Mouse (Mus musculus) urinary bladder, postnatal 14 days (tissue): Measurements from ENCODE around the gene Kcna6.

Experiments used
- DNase-seq: peaks from one replicate; pipeline ENCODE4 v3.0.0; 2021; ENCODE audit warnings: low spot score

Gene Kcna6

DNA sequence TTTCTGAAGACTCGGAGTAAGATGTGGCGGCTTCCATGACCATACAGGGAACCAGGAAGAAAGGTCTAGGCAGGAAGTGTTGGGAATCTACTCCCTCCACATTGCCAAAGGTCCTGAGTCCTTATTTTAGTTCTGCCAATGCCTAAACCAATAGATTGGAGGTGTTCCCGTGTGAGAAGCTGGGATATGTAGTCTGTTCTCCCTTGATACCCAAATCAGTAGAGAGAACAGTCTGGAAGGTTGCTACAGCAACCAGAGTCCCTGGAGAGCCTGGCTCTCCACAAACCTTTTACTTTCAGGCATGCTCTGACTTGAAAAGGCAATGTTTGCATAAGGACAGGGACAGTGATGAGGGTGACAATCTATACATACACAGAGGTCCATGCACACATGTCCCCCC lies 4.7 kb downstream of the Kcna6 start:
- DNase-seq, result no peak

DNA sequence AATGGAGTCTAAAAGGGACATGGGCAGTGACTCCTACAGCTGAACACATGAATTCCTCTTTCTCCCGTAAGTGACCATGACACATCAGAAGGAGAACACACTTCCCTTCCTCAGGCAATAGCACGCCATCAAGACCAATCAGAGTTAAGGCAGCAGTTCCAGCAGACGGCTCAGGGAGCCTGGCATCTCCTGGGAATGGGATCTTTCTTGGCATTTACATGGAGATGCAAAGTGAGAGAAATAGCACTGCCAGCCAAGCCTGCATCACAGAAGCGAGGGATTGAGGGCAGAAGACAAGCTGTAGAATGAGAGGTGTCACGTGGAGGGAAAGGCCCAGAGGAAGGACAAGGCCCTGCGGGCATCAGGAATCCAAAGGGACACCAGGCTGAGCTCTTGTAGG lies 7.8 kb downstream of the Kcna6 start:
- DNase-seq, result no peak

DNA sequence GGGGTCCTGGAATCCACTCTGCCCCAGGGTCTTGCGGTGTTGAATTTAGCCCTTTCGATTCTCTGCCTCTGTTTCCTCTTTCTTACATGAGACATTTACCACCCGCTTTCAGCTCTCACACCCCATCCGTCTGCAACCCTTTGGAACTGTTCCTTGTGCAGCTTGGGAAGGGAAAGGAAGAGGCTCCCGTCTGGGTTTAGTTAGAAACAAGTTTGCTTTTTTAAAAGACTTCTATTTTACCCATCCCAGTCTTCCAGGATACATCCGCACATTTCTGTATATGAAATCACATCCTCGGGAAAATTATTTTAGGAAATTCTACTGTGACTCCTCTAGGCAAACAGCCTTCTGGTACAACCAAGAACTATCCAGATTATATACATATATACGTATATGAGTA lies 11.7 kb downstream of the Kcna6 start:
- no peak for DNase-seq

DNA sequence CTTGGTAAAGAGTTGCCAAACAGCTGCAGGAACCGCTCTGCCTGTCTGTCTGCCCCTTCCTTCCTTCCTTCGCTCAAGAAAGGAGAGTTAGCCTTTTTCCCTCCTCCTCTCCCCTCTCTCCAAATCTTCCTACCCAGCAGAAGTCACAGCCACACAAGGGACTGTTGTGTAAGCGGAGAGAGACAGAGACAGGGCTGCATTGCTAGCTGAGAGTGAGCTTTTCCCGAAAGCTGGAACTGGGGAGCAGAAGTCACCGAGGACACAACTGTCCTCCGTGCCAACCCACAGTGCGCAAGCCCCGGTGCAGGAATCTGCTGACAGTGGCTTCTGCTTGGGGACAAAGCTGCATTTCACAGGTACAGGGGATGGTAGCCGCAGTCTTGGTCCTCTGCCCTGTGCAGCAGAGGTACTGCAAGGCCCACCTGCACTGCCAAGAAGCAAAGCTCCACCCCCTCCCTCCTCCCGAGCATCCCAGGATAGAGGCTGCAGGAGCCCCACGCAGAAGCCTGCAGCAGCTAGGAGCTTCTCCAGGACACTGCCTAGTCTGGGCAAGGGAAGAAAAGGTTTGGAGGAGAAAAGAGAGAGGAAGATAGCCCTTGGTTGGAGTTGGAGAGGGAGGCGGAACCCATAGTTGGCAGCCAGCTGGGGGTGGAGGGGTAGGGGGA lies 21.9 kb downstream of the Kcna6 start:
- no peak for DNase-seq

DNA sequence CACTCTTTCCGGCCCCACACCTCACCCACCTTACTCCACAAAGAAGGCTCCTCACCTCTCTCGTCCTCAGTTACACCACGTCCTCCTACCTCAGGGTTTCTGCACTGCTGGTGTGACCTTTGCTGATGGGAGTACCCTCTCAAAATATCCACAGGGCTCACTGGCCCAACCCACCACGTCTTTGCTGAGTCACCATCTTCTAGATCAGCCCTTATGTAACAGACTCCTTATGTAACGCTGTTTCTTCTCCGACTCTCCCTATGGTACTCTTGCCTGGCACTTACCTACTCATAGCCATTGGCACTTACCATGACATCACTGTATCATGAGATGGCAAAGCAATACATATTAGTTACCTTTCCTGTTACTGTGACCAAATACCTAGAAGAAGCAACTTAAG lies 27.9 kb downstream of the Kcna6 start:
- no peak for DNase-seq

DNA sequence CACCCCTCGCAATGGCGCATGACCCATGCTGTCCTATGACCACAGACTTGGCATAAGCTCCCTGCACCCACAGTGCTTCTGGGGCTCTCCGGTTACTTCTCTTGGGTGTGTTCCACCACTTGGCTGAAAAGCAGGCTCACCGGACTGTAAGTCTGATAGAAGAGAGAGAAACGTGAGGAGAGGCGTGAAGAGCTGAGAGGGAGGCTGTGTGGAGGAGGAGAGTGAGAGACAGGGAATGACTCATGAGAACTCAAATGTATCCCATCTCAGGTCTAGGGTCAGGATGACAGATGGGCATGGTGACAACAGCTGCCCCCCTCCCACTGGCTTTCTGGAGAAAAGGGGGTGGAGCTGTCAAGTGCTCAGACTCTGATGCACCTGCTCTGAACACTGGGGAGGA lies 34.5 kb downstream of the Kcna6 start:
- DNase-seq, result no peak

DNA sequence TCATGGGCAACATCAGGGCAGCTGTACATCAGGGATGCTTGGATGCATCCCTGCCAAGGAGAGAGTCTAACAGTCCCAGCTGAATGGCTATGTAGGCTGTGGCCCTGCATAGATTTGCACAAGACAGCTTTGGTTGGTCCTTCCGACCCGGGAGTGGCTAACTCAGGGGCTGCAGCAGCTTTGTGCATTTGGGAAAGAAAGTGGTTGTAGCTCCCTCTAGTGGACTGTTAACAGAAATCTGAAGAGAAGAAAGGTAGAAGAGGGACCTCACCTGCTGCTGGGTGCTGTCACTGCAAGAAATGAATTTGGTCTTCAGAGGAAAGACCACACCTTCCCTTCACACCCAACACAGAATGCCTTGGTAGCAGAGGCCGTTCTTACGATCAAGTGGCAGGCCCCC lies 36.0 kb downstream of the Kcna6 start:
- DNase-seq, result no peak

DNA sequence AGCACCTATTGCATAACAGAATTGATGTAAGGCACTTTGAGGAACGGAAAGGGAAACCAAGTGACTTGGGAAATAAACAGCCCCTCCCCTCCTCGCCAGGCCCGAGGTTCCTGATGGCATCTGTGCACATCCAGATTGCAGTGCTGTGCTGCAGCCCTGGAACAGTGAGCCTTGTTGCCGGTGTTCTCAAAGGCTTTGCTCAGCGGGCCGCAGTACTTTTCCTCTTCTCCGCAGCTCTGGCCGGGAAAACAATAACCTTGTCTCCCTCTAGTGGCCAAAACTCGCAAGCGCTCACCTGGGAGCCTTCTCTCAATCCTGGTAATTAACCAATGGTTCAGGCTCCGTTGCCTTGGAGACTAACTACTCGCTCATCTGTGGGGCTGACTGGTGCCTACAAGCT lies 38.4 kb downstream of the Kcna6 start:
- peak; percentile 71 for DNase-seq

DNA sequence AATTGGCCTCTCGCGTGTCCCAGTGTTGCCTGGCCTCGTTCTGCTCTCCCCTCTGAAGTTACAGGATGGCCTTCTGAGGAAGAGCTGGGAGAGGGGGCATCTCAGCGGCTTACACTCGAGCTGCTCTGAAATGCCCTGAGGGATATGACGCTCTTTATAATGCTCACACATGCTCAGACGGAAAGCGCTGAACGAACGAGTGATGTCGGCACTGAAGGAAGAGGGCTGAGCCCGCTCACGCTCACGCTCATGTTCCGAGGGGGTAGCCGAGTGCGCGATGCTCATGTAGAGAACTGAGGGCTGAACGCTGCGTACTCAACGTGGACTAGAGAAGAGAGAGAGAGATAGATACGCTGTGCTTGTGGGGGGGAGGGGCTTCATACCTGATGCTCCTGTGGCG lies 39.3 kb downstream of the Kcna6 start:
- no peak for DNase-seq

DNA sequence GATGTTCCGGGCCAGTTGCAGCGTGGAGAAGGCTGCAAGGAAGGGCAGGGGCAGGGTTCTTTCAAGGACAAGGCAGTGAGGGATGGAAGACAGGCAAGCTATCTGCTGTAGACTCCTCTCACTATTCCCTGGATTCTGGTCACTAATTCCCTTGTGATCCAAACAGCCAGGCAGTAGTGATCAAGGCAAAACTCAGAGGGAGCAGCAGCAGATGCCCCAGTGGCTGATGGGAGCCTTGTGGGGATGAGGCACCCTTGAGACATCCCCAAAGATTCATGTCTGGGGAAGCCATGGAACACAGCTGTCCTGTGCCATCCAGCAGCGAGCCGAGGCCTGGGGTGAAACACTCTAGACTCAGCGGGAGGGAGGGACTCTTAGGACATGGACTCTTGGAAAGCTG lies 40.5 kb downstream of the Kcna6 start:
- DNase-seq, result no peak

DNA sequence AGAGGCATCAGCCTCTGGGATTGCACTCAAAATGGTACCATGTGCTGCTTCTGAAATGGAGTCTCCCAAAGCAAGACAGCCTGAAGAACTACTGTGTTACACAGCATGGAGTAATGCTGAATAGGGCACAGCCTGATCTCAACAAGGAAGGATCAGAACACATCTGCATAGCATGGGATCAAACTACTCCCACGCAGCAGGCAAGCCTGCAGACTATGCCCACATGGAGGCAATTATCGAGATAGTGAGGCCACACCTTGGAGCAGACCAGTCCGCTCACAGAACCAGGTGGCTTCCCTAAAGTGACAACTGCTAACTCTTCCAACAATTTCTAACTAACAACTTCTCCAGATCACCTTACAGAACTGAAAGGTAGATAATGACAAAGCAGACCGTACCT lies 53.4 kb downstream of the Kcna6 start:
- DNase-seq, result no peak

DNA sequence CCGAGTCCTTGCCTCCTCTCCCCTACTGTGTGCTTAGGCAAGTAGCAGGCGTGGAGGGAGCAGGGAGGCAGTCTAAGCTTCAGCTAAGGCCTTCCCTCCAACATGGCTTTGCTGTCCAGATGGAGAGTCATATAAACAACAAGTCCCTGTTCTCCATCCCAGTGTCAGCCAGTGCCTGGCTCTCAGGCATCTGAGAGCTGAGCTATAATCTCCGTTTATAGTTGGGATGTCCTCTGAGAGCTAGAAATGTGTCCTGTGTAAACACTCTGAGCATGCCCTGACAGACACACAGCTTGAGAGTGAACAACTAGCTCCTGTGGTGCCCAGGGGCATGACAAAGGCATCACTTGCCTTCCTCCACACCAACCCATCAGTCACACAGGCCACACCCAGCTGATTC lies 55.3 kb downstream of the Kcna6 start:
- DNase-seq, result no peak

DNA sequence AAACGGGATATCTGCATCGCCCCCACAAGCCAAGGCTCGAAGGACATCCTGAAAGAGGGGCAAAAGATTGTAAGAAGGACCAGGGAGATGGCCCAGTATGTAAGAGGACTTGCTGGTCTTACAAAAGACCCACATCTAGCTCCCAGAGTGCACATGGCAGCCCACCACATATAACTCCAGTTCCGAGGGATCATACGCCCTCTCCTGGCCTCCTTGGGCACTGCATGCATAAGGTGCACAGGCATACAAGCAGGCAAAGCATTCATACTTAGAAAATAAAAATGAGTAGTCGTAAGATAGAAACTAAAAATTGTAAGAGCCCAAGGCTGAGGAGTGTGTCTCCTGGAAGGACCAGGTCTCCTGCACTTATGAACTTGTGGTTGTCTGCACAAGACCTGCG lies 61.5 kb downstream of the Kcna6 start:
- DNase-seq, result no peak

DNA sequence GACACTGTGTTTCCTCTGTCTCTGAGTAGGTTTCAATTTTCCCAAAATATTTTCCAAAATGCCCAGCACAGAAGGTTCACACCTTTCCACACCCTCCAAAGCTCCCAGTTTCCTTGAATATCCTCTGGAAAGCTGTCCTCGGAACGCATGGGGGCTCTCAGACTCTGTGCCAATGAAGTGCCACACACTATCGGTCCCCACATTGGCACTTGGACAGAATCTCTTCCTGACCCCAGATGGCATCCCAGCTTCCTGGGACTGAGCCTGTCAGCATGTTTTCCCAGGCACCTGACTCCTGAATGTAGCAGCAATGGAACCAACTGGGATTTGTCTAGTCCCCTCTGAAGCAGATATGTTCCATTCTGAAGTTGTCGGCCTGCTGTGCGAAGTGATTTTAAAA lies 73.5 kb downstream of the Kcna6 start:
- no peak for DNase-seq

DNA sequence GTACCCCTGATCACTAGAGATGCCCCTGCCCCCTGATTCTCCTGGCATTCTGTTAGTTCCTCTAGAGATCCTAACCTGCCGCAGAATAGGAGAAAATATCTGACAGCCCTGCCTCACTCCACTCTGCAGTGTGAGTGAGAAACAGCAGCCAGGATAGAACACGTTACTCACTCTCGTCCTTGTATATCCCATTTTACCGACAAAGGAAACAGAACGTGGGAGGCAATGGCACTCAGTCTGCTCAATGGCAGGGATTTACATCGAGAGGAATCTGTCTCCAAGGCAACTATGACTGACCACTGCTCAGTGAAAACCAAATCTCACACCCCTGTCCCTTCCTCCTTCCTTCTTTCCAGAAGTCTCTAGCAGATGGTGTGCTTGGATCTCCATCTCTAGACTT lies 74.4 kb downstream of the Kcna6 start:
- no peak for DNase-seq

DNA sequence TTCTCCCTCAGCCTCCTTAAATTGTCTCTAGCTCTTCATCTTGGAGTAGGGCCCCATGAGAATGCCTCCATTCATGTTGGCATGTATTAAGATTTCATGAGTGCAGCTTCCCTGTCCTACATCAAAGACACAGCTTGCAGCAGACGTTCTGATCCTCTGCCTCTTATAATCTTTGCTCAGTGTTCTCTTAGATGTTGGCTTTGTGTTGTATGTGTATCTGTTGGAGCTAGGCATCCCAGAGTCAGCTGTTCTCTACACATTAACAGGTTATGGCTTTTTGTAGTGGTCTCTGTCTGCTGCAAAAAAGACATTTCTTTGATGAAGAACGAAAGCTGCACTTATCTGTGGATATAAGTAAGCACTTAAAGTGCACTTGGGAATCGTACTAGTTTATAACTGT lies 75.9 kb downstream of the Kcna6 start:
- no peak for DNase-seq
